17 mouse cellular contexts compared by ENCODE assay signal in the genomic region with DNA sequence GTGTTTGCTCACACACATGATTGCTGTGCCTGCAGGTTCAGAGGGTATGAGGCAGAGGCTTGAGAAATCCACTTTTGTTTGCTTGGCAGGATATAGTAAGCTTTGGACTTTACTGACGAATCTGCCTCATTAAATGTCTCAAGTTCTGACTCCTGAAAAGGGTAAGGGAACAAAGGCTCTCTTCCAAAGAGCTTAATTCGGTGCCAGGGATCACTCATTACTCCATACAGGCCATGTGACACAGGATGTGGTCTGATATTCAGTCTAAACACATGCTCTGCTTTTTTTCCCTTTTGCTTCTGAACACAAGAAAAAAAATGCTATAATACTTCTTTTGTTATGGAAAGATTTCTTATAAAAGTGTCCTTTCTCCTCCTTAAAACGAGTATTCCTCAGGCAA.
DNase-seq lines count a peak whose midpoint lies in the region; TF ChIP-seq lines count a peak whose summit lies in the region.
"Had no signal": no experiment of that assay in that cellular context is flagged by ENCODE, and none has a peak within 500 bp of the region (broad histone marks: within the 10 kb centered on the region; RNA-seq: fewer than 3 reads in every experiment).

No protein-coding gene starts in this region.

- DNase-seq in kidney, adult 2 months = peak; percentile 31
- no peak for DNase-seq in kidney, postnatal 14 days
- peak; percentile 65 for DNase-seq in lung, postnatal 10 days
- no peak for DNase-seq in lung, adult 18-20 months
- peak; percentile 21 for DNase-seq in adipocyte (ENCODE audit: low spot score)
- DNase-seq in spleen, postnatal 4 days (ENCODE audit: low spot score in 2 of 2) = no peak
- DNase-seq in right cerebral cortex, postnatal 25 days = no peak
- DNase-seq: adrenal gland, postnatal 25 days; cerebellum, adult 11-12 months; cerebellum, postnatal 25 days; embryo, embryonic 11 days; kidney, adult 18-20 months; thymus, adult 18-20 months had no signal

- H3K27ac ChIP-seq in kidney, adult 2 months (ENCODE audit: insufficient read depth, low read depth, low read length) = no peak overlapping the region
- H3K27ac ChIP-seq: hindbrain, embryonic 12.5 days; midbrain, embryonic 15.5 days; neural tube, embryonic 15.5 days; stomach, embryonic 15.5 days had no signal

- no peaks in the 10 kb centered on the region for H3K4me1 ChIP-seq in kidney, adult 2 months (ENCODE audit: control insufficient read depth, insufficient read depth, low read length)
- H3K4me1 ChIP-seq: hindbrain, embryonic 12.5 days; midbrain, embryonic 15.5 days; neural tube, embryonic 15.5 days; stomach, embryonic 15.5 days had no signal

- 47% methylated on average over 3 of the region's 3 CpGs for WGBS in kidney, adult 2 months

- no peak for TF ChIP-seq CTCF in kidney, adult 2 months (conservative IDR thresholded peaks at IDR 0.05; ENCODE audit: insufficient read depth, insufficient read length, low read depth, low read length)

- no peak for TF ChIP-seq POLR2A in kidney, adult 2 months (IDR thresholded peaks at IDR 0.05; ENCODE audit: low read depth, low read length)

- H3K4me3 ChIP-seq in kidney, adult 2 months (ENCODE audit: insufficient read depth, low read depth, low read length) = no peak overlapping the region
- H3K4me3 ChIP-seq: hindbrain, embryonic 12.5 days; midbrain, embryonic 15.5 days; neural tube, embryonic 15.5 days; stomach, embryonic 15.5 days had no signal

- no peaks in the 10 kb centered on the region for H3K36me3 ChIP-seq in kidney, adult 2 months (ENCODE audit: control insufficient read depth, insufficient read depth, low read length)
- H3K36me3 ChIP-seq: hindbrain, embryonic 12.5 days; midbrain, embryonic 15.5 days; neural tube, embryonic 15.5 days; stomach, embryonic 15.5 days had no signal

- H3K27me3 ChIP-seq in kidney, adult 2 months (replicated peaks; ENCODE audit: control insufficient read depth, insufficient read depth, low read length) = no peaks in the 10 kb centered on the region
- H3K27me3 ChIP-seq: hindbrain, embryonic 12.5 days; midbrain, embryonic 15.5 days; neural tube, embryonic 15.5 days; stomach, embryonic 15.5 days had no signal

Comparison
In these comparisons a context has a peak if more than half of its experiments do, and no peak if none do; other contexts are left out.
1. DNase-seq: peak in kidney, adult 2 months (single experiment), lung, postnatal 10 days (single experiment) and adipocyte (single experiment); none in kidney, postnatal 14 days (single experiment), lung, adult 18-20 months (0 of 2), spleen, postnatal 4 days (0 of 2) and right cerebral cortex, postnatal 25 days (single experiment).